Comparison of ENCODE assay signal across 14 mouse cellular contexts in the genomic region with DNA sequence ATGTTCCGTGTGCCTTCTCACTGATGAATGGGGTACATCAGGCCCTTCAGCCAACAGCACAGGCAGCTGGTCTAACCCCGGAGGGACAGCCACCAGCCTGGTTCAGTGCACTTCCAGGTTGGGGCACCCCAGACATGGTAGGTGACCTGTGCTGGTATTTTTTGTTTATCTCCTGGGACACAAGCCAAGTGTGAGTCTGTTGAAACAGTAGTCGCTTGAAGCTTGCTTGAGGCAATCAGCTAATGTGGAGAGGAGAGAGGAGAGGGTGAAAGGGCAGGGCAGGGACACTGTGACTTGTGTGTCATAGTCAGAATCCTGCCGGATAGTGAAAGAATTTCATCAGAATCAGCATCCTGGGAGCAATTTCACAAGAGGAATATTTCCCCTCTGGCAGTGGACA. TPM values are rescaled to one million over a fixed set of nuclear protein-coding genes. Genes with fewer than 3 reads are reported as not detected.
A peak's percentile ranks its signal among the peaks of the same experiment; 100 is the strongest.
DNase-seq lines count a peak whose midpoint lies in the region; ATAC-seq and TF ChIP-seq lines count a peak whose summit lies in the region.
"Had no signal": no experiment of that assay in that cellular context is flagged by ENCODE, and none has a peak within 500 bp of the region (broad histone marks: within the 10 kb centered on the region; RNA-seq: fewer than 3 reads in every experiment).

No protein-coding gene starts in this region.

- intact Hi-C loops in left cerebral cortex, adult 2 months (cut with DNase I): no loop called here

- H3K27ac ChIP-seq in liver, embryonic 14.5 days: no peak overlapping the region
- peak overlapping the region; percentile 15 to 50 for H3K27ac ChIP-seq in heart, embryonic 14.5 days (replicated peaks in 1 of 2; ENCODE audit: control insufficient read depth in 1 of 2, insufficient read depth in 1 of 2, low read depth in 2 of 2, low read length in 2 of 2)
- peak overlapping the region; percentile 84 for H3K27ac ChIP-seq in liver, postnatal 0 days (ENCODE audit: low read depth)
- no peak overlapping the region for H3K27ac ChIP-seq in stomach, embryonic 16.5 days (ENCODE audit: low read length)
- no peak overlapping the region for H3K27ac ChIP-seq in left cerebral cortex, adult 2 months
- H3K27ac ChIP-seq: hindbrain, embryonic 14.5 days; kidney, postnatal 0 days had no signal

- no peak overlapping the region for H3K4me2 ChIP-seq in liver, embryonic 14.5 days (ENCODE audit: low read depth)
- H3K4me2 ChIP-seq in heart, embryonic 14.5 days (ENCODE audit: low read length): peak overlapping the region; percentile 23; the same call in 1 of the 2 replicates
- H3K4me2 ChIP-seq in liver, postnatal 0 days (ENCODE audit: low read depth, low read length): no peak overlapping the region
- no peak overlapping the region for H3K4me2 ChIP-seq in stomach, embryonic 16.5 days (ENCODE audit: low read depth, low read length)
- H3K4me2 ChIP-seq: hindbrain, embryonic 14.5 days had no signal

- peaks cover 0 to 5% of the 10 kb centered on the region in 2 experiments; a peak in 2 of 4 replicates for H3K4me1 ChIP-seq in liver, embryonic 14.5 days (replicated peaks; ENCODE audit: control insufficient read depth in 2 of 2, insufficient read depth in 2 of 2, low read length in 1 of 2)
- peaks cover 17 to 29% of the 10 kb centered on the region in 2 experiments; a peak in 3 of 4 replicates for H3K4me1 ChIP-seq in heart, embryonic 14.5 days (ENCODE audit: control insufficient read depth in 2 of 2, insufficient read depth in 2 of 2, low read length in 2 of 2)
- peaks cover 38% of the 10 kb centered on the region for H3K4me1 ChIP-seq in liver, postnatal 0 days (ENCODE audit: insufficient read depth)
- peaks cover 10% of the 10 kb centered on the region for H3K4me1 ChIP-seq in stomach, embryonic 16.5 days (ENCODE audit: control insufficient read depth, insufficient read depth, low read length)

- no peak for TF ChIP-seq CTCF in liver, embryonic 14.5 days (IDR thresholded peaks at IDR 0.05; ENCODE audit: low read depth)
- TF ChIP-seq CTCF in liver, postnatal 0 days (IDR thresholded peaks at IDR 0.05; ENCODE audit: low read depth): no peak
- TF ChIP-seq CTCF in left cerebral cortex, adult 2 months (IDR thresholded peaks at IDR 0.05): no peak

- no peak for DNase-seq in liver, embryonic 14.5 days (ENCODE audit: low read depth in 3 of 3, low spot score in 3 of 3)
- DNase-seq in liver: no peak
- peak; percentile 65 for DNase-seq in liver, postnatal 0 days
- no peak for DNase-seq in thymus, postnatal 25 days
- DNase-seq in left cerebral cortex, adult 2 months (ENCODE audit: extremely low spot score in 1 of 2, low spot score in 2 of 2): no peak
- DNase-seq: retina, postnatal 1 day had no signal

- no peaks in the 10 kb centered on the region for H3K36me3 ChIP-seq in liver, embryonic 14.5 days (replicated peaks; ENCODE audit: control insufficient read depth, insufficient read depth, low read depth)
- H3K36me3 ChIP-seq in heart, embryonic 14.5 days (ENCODE audit: control insufficient read depth, insufficient read depth, low read length): no peaks in the 10 kb centered on the region
- no peaks in the 10 kb centered on the region for H3K36me3 ChIP-seq in liver, postnatal 0 days (replicated peaks; ENCODE audit: insufficient read depth, low read length)
- H3K36me3 ChIP-seq in stomach, embryonic 16.5 days (ENCODE audit: control insufficient read depth, insufficient read depth, low read length): no peaks in the 10 kb centered on the region

- no peak overlapping the region for H3K9ac ChIP-seq in liver, embryonic 14.5 days (replicated peaks)
- 0 out of 2 replicates have a peak overlapping the region, but pooled peaks have one; percentile 8 for H3K9ac ChIP-seq in heart, embryonic 14.5 days (ENCODE audit: low read length)
- no peak overlapping the region for H3K9ac ChIP-seq in liver, postnatal 0 days (replicated peaks)
- H3K9ac ChIP-seq in stomach, embryonic 16.5 days (ENCODE audit: low read length): no peak overlapping the region
- H3K9ac ChIP-seq: hindbrain, embryonic 14.5 days had no signal

- H3K4me3 ChIP-seq in liver, embryonic 14.5 days (ENCODE audit: insufficient read depth in 1 of 2, low read depth in 2 of 2, low read length in 2 of 2): no peak overlapping the region
- no peak overlapping the region for H3K4me3 ChIP-seq in heart, embryonic 14.5 days (ENCODE audit: control insufficient read depth in 1 of 2, insufficient read depth in 1 of 2, low read depth in 1 of 2, low read length in 2 of 2)
- no peak overlapping the region for H3K4me3 ChIP-seq in liver, postnatal 0 days (ENCODE audit: low read depth, low read length)
- H3K4me3 ChIP-seq in stomach, embryonic 16.5 days (replicated peaks; ENCODE audit: low read length): no peak overlapping the region
- no peak overlapping the region for H3K4me3 ChIP-seq in left cerebral cortex, adult 2 months
- H3K4me3 ChIP-seq: erythroblast, embryonic 14.5 days; myocyte had no signal

- no peak for TF ChIP-seq EP300 in liver, embryonic 14.5 days (IDR thresholded peaks at IDR 0.05; ENCODE audit: low read depth)
- peak; percentile 82 for TF ChIP-seq EP300 in liver, postnatal 0 days (IDR thresholded peaks at IDR 0.05; ENCODE audit: low read depth)

- ATAC-seq in liver, embryonic 14.5 days (ENCODE audit: insufficient read depth): peak; percentile 35; the same call in 1 of the 2 replicates
- ATAC-seq in heart, embryonic 14.5 days (ENCODE audit: insufficient number of reproducible peaks, insufficient read depth, low FRiP score, low read depth): peak; percentile 38
- ATAC-seq in liver, postnatal 0 days: peak; percentile 95
- ATAC-seq in stomach, embryonic 16.5 days (ENCODE audit: insufficient read depth, low FRiP score): peak; percentile 51; the same call in 1 of the 2 replicates

- 51% methylated on average over 4 of the region's 4 CpGs for WGBS in liver, embryonic 14.5 days (ENCODE audit: insufficient replicate concordance)
- WGBS in heart, embryonic 14.5 days: 14% methylated on average over 4 of the region's 4 CpGs
- 36% methylated on average over 4 of the region's 4 CpGs for WGBS in liver, postnatal 0 days (ENCODE audit: insufficient replicate concordance)
- WGBS in stomach, embryonic 16.5 days: 32% methylated on average over 4 of the region's 4 CpGs

- H3K27me3 ChIP-seq in liver, embryonic 14.5 days (ENCODE audit: control insufficient read depth, insufficient read depth, low read length): no peaks in the 10 kb centered on the region
- no peaks in the 10 kb centered on the region for H3K27me3 ChIP-seq in heart, embryonic 14.5 days (ENCODE audit: control insufficient read depth, insufficient read depth, low read length)
- no peaks in the 10 kb centered on the region for H3K27me3 ChIP-seq in liver, postnatal 0 days (ENCODE audit: insufficient read depth, low read length)
- H3K27me3 ChIP-seq in stomach, embryonic 16.5 days (ENCODE audit: control insufficient read depth, insufficient read depth, low read length): no peaks in the 10 kb centered on the region

- H3K9me3 ChIP-seq in liver, embryonic 14.5 days (ENCODE audit: control insufficient read depth, low read length): no peaks in the 10 kb centered on the region
- no peaks in the 10 kb centered on the region for H3K9me3 ChIP-seq in heart, embryonic 14.5 days (ENCODE audit: control insufficient read depth, low read length)
- H3K9me3 ChIP-seq in liver, postnatal 0 days (ENCODE audit: low read length): no peaks in the 10 kb centered on the region
- H3K9me3 ChIP-seq in stomach, embryonic 16.5 days (replicated peaks; ENCODE audit: control insufficient read depth, low read length): no peaks in the 10 kb centered on the region

RNA-seq across cellular contexts. Expression of a gene that starts 22.2 kb away (rescaled TPM):
- polyA plus RNA-seq in liver, embryonic 14.5 days (2012; rRNA removed): 1.9 and 2.1 TPM in 2 replicates
- 1.7 and 1.9 TPM in 2 replicates for polyA plus RNA-seq in liver, embryonic 14.5 days (2014; fragmentation: Nextera tagmentation; extraction: Ambion mirVana)
- polyA plus RNA-seq in heart, embryonic 14.5 days (2014; fragmentation: Nextera tagmentation; extraction: Ambion mirVana): 5.7 and 6.5 TPM in 2 replicates
- 8.3 and 18.9 TPM in 2 replicates for polyA plus RNA-seq in liver, postnatal 0 days (2015; fragmentation: Nextera tagmentation; extraction: Ambion mirVana)
- 9.9 and 11.5 TPM in 2 replicates for polyA plus RNA-seq in stomach, embryonic 16.5 days (2015; fragmentation: Nextera tagmentation; extraction: Ambion mirVana)
- total RNA-seq in left cerebral cortex, adult 2 months (2021): 1 to 10 TPM; 2.9 to 3.4 TPM
- polyA plus RNA-seq: erythroblast, embryonic 14.5 days had no signal

RNA-seq across cellular contexts. Expression of a gene that starts 56.9 kb away (rescaled TPM):
- not detected in 2 replicates for polyA plus RNA-seq in liver, embryonic 14.5 days (2012; rRNA removed)
- polyA plus RNA-seq in liver, embryonic 14.5 days (2014; fragmentation: Nextera tagmentation; extraction: Ambion mirVana): not detected in 2 replicates
- 0.13 TPM in 1 of 2 replicates, not detected in the other for polyA plus RNA-seq in heart, embryonic 14.5 days (2014; fragmentation: Nextera tagmentation; extraction: Ambion mirVana)
- not detected in 2 replicates for polyA plus RNA-seq in liver, postnatal 0 days (2015; fragmentation: Nextera tagmentation; extraction: Ambion mirVana)
- 0.12 TPM in 1 of 2 replicates, not detected in the other for polyA plus RNA-seq in stomach, embryonic 16.5 days (2015; fragmentation: Nextera tagmentation; extraction: Ambion mirVana)
- not detected for total RNA-seq in left cerebral cortex, adult 2 months (2021)
- total RNA-seq: megakaryocyte, adult 5-6 weeks had no signal
- polyA plus RNA-seq: cortical plate, adult 2 months; erythroblast, embryonic 14.5 days; kidney, postnatal 0 days; myocyte had no signal

Comparison
In these comparisons a context has a peak if more than half of its experiments do, and no peak if none do; other contexts are left out.
1. H3K27ac ChIP-seq: peak in heart, embryonic 14.5 days (2 of 2) and liver, postnatal 0 days (single experiment); none in liver, embryonic 14.5 days (single experiment), stomach, embryonic 16.5 days (single experiment) and left cerebral cortex, adult 2 months (single experiment).
2. ATAC-seq: peak in every context shown above with its lines; median percentile 95 in liver, postnatal 0 days; 51 in stomach, embryonic 16.5 days; 38 in heart, embryonic 14.5 days; 35 in liver, embryonic 14.5 days.